Mouse (Mus musculus): ENCODE data around the gene Gm45261. TPM values are rescaled to one million over a fixed set of nuclear protein-coding genes. Genes with fewer than 3 reads are reported as not detected.

The Gm45261 gene
- total RNA-seq (2021), result not detected
- long read RNA-seq, experiment 1, result 0 reads
- long read RNA-seq, experiment 2, result 0 reads

DNA sequence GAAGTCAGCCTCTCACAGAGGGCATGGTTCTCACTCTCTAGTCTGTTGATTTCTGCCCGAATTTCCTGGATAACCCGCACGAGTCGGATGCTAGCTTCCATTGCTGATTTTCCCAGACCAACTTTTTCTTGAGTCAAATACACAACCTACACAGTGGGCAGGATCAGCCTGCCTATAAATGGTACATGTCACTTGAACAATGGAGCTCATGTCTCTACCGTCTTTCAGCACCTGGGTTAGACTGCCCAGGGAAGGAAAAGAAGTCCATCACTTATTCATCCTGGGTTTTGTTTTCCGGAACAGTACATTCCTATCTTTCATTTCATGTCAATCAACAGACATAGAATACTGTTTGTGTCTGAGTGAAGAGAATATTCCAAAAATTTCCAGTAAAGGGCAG lies at the start of gene Gm45261:
Gene Gm45261 (minus strand): TSS at position 101 of the 400 bp plus-strand sequence.
- DNase-seq (ENCODE audit: low spot score in 2 of 2), result no peak

DNA sequence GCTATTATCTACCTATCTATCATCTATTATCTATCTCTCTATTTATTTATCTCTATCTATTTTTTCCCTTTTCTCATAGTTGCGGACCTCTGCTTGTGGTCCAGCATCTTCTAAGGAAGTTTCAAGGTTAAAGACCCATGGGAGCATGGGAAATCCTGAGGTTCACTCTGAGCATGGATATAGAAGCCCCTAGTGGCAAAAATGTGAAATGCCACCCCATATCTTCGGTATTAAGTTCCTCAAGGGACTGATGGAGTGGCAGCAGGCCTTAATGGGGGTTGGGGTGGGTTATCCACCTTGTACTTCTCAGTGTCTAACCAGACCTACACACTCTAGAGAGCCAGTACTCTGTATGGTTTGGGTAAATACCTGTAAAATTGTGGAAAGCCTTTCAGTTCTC lies 43.5 kb upstream of the Gm45261 start:
- no peak for DNase-seq (ENCODE audit: low spot score in 2 of 2)

DNA sequence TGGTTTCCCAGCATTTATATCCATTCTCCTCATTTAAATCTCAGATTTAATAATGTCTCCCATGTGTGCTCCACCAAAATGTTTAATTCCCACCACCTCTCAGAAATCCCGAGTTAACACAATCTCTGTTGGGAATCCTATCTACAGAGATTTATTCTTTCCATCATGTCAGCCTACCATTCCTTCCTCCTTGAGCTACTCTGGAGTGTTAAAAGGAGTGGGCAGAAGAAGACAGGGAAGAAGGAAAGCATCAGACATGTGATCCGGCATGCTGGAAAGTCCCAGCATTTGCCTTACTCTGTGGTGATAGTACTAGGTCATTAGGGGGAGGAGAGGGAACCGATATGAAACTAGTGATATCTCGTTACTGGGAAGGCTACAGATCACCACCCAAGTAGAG lies 42.8 kb upstream of the Gm45261 start:
- DNase-seq (ENCODE audit: low spot score in 2 of 2), result no peak

DNA sequence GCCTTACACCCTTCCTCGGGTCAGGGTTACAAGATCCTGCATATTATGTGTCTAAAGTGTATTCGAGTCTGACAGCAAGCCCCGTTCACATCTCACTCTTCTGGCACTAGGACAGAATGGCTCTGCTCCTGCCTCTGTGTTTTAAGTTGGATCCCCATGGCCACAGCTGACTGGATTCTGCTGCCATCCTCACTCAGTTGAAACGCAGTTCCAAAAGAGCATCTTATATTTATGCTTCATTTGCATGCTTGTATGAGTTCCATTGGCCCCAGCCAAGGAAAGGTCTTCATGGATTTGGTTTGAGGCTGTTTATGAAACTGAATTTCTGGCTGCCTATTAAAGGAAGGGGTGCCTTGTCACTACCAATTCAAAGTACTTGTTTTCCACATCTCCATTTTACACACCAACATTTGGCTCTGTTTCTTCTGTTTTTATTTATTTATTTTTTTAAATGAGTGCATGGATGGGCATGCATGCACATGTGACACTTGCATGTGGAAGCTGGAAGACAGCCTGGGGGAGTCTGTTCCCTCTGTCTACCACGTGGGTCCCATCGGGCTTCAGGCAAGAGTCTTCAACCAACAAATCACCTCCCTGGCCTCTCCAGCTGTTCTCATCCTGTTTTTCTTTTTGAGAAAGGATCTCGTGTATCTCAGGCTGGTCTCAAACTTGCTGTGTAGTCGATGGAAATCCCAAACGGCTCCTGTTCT lies 41.4 kb upstream of the Gm45261 start:
- DNase-seq (ENCODE audit: low spot score in 2 of 2), result no peak

DNA sequence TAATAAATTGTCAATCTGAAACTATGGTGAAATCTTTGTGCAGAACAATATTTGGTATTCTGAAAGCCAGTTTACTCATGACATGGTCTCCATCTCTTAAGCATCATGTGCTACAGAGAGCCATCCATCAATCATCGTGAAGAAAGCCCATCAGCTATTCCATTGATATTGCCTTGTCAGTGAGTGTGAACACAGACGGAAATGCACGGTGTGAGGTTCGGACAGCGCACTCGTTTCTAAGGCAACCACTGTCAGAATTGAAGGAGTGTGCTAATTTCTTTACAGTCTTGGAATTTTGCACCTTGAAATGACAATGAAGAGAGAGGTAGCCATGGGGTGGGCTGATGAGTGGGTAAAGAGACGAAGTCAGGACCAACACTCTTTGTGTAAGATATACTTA lies 38.0 kb upstream of the Gm45261 start:
- no peak for DNase-seq (ENCODE audit: low spot score in 2 of 2)

DNA sequence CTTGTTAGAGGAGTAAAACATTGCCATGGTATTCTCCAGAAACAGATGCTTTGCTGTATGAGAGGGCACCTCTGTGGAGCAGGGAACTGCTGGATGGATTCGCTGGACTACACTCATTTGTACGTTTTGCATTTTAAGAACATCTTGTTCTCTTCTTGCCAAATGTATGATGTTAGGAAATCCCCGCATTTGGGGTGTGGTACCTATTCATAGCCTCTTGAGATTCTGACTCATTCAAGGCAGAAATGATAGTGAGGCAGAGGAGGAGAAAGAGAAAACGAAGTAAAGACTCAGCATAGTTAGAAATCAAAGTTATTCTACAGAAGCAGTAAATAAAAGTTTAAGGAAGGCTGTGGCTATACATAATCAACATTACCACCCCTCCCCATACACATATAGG lies 35.1 kb upstream of the Gm45261 start:
- DNase-seq (ENCODE audit: low spot score in 2 of 2), result no peak

DNA sequence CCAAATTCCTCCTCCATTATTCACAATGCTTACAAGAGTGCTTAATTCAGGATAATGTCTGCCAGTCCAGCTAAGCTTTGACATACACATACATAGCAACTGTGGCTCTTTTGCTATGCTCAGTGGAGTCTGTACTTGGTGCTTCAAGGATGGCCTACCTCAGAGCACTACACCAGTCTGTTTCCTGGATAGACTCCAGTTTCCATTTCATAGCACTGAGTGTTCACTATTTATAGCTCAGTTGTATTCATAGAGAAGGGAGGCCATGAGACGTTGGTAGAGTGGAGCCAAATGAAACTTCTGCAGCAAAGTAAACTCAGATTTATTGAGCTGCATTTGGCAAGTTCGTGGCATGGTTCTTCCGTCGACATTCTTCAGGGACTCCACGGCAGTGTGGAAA lies 22.2 kb upstream of the Gm45261 start:
- no peak for DNase-seq (ENCODE audit: low spot score in 2 of 2)

DNA sequence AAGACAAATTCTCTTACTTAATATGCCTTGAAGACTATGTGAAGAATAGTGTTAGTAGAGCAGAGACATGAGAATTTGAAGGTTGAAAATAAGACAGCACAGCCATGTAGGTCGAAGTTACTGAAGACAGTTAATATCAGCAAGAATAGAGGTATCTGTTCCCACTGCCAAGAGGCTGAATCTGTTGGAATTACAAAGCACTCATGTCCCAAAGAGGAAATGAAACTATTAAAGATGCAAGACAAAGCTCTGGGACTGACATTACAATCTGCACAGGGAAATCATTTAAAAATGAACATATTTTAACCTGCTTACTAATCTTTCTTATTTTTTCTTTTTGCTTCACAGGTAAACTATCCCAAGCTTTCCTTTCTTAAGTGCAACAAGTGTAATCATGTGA lies 13.7 kb upstream of the Gm45261 start:
- no peak for DNase-seq (ENCODE audit: low spot score in 2 of 2)

DNA sequence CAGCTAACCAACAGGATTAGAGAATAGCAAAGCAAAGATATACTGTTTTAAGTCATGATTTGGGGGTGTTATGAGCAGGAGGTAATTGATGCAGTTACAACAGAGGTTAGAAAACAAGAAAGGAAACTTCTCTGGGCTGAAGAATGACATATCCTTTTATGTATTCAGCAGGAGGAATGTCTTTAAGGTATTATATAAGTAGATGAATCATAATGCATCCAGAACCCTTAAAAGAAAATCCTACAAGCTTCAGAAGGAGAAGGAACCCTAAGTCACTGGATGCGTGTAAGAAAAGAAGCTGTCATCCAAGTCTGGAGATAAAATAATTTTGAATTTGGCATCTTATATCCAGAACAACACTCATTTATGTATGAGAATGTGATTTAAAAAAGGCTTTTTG lies 11.1 kb upstream of the Gm45261 start:
- no peak for DNase-seq (ENCODE audit: low spot score in 2 of 2)

DNA sequence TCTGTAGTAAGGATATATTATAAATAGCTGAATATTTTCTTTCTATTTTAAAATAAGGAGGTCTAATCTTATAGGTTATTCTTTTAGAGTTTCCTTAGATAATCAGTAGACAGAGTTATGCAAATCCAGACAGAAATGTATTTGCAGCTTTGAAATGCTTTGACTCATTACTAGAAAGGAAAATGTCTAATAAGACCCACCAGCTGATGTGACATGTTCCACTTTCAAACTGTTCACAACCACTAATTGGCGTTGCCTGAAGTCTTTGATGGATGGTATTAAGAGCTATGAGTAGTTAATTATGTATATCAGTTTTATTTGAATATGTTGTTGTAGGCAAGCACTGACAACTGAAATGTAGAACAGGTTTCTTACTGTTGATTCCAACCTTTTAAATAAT lies 1.3 kb downstream of the Gm45261 start:
- no peak for DNase-seq (ENCODE audit: low spot score in 2 of 2)

DNA sequence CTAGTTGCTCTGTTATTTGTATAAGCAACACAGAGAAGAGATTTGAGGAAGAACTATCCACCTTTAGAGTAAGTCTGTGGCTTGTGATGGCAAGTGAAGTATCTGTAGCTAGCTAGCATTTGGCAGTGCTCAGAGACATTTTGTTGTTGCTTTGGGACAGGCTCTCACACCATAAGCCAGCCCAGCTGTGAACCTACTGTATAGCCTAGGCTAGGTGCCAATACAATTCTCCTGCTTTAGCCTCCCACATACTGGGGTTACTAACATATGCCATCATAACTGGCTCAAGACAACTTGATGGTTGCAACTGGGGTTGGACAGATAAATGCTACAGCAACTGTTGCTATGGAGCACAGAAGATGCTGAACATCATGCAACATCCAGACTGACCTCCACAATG lies 1.8 kb downstream of the Gm45261 start:
- DNase-seq (ENCODE audit: low spot score in 2 of 2), result no peak

DNA sequence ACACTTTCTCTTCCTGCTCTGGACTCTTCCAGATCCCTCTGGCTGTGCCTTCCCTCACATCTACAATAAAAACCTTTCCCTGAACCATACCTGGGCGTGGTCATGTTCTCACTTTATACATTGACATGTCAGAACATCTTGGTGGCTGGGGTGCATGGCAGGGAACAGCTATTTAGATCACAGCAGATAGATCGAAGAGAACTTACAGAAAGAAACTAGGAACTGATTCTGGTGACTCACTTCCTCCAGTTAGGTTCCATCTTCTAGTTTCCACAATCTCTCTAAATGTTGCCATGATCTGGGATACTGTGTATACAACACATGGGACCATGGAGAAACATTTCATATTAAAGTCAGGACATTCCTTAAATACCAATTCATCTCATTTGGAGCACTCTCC lies 7.3 kb downstream of the Gm45261 start:
- no peak for DNase-seq (ENCODE audit: low spot score in 2 of 2)

DNA sequence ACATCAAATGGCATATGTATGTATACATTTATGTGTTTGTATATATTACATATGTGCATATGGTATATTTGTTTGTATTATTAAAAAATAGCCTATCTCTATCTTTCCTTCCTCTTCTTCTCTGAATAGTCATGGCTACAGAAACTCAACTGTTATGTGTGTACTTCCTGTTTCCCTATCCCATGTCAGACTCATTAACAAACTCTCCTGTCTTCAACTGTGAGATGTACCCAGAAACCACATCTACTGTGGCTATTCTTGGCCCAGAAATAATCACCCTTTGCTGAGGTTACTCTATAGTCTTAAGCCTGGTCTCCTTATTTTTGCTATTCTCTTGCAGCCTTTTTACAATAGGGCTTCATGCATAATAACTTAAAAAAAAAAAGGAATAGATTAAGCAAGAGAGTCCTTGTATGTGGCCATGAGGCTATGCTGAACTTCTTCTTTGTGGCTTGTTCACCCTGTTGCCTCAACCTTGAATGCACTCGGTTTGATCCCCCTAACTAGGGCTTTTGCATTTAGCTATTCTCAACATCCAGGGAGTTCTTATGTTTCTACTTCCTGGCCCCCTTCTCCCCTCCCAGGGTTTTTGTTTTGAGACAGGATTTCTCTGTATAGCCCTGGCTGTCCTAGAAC lies 9.2 kb downstream of the Gm45261 start:
- no peak for DNase-seq (ENCODE audit: low spot score in 2 of 2)

DNA sequence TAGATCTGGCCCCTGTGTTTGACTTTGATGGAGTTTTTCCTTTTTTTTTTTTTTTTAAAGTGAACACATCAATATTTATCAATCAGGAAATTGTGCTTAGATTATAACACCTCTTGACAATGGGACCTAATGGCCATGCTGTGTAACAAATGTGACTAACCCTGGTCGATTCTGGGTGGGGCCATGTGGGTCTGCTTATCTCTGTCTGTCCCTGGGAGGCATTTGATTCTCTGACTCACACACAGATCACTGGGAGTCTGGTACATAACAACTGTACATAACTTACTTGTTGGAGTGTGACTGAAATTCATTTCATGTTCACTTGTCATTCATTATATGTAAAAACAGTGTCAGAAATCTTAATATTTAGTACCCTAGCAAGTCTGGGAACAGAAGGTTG lies 13.7 kb downstream of the Gm45261 start:
- no peak for DNase-seq (ENCODE audit: low spot score in 2 of 2)

DNA sequence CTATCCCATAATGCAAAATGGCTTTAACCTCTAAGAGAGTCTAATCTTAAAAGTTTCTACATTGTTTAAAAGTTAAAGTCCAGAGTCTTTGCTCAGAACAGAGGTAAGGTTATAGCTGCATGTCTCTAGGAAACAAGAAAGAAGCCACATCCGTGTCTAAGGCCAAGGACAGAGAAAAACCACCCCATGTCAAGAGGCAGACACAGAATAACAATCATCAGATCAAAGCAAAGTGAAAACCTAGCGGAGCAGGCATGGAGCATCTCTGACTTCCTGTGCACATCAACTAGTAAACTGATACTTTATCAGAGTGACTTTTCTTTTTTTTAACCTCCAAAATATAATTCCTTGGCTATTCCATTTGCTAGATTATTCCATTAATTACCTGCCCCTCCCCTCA lies 20.3 kb downstream of the Gm45261 start:
- no peak for DNase-seq (ENCODE audit: low spot score in 2 of 2)

DNA sequence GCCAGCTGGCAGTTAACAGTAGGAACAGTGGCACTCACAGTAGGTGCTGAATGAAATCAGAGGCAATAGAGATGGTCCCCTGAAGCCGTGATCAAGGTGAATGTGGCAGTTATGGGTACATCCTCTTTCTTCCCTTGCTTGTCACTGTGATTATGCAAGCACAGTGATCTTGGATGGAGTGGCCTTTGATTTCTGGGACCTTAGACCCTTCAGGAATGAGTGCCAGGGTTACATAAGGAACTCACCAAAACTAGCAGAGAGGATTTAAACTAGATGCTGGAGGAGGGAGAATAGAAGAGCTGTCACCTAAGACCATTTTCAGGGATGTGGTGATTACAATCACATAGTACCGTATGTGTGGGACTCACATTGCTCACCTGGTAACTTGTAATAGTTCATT lies 22.7 kb downstream of the Gm45261 start:
- no peak for DNase-seq (ENCODE audit: low spot score in 2 of 2)

DNA sequence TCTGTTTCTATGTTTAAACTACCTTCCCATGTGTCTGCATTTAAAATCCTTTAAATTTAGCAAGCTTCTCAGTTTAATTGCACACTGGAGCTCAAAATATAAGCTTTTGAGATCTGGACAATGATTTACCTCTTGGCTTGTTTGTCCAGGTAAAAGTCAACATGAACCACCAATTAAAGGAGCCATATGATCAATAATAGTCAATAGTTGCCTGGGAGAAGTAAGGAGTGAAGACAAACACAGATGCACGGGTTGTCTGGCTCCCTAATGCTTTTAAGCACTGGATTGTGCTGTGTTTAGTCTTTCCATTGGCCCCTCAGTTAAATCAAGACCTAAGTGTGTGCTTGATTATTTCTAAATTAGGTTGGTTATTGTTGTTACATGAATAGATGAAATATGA lies 33.3 kb downstream of the Gm45261 start:
- DNase-seq (ENCODE audit: low spot score in 2 of 2), result no peak

DNA sequence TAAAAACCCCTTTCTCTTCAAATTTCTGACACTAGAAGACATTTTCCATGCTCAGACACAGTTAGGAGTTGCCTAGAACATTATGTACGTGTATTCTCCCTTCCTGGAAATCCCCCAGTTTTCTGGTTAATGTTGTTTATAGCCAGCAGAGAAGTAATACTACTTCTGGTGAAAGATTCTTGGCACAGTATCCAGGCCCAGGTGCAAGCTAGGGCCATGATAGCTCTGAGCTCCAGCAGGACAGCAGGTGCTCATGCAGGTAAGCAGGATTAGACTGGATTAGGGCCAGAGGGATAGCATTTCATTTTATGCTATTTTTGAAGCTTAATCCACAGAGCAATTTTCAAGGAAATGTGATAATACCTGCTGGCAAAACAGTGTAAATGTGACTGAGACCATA lies 33.8 kb downstream of the Gm45261 start:
- no peak for DNase-seq (ENCODE audit: low spot score in 2 of 2)

DNA sequence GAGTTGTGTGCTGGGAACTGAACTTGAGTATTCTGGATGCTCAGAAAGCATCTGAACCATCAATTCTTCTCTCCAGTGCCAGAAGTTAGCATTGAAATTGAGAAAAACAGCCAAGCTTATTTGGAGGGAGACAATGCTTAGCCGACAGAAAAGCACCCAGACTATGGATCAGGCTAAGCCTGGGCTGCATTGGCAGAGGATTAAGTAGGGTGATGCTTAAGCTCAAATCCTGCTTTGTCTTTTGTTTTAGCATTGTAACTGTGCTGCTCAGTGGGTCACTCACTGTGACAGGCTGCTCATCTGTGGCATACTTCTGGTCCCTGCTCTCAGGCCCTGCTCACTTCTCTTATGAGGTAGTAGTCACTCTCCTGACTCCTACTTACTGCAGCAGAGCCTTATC lies 36.6 kb downstream of the Gm45261 start:
- no peak for DNase-seq (ENCODE audit: low spot score in 2 of 2)

DNA sequence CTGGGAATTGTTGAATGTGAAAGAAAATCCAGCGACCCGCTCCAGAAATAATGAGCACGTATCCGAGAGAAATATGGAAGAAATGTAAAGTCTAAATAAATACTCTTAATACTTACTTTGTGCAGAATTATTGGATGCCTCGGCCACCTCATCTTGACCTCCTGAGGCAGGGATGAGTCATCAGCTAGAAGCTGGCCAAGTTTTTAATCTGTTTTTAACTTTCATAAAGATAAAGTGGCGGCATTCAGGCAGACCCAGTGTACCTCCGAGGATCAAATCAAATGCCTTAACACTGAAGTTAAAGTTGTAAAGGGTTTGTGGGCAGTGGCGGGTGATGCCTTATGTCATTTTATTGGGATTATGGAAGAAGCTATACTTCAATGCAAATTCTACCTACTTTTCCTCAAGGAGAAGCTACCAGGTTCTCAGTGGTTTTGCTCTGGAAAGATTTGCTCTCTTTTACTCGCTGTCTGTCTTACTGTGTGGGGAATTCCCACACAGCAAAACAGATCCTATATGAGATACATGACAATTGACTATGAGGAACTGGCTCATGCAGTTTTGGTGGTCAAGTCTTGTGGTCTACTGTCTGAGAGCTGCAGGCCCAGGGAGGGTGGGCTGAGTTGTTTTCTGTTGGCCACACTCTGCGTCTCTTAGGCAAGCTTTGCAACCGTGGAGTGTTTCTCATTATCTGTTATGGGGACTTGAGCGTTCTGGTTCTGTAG lies 42.8 kb downstream of the Gm45261 start:
- DNase-seq (ENCODE audit: low spot score in 2 of 2), result no peak

DNA sequence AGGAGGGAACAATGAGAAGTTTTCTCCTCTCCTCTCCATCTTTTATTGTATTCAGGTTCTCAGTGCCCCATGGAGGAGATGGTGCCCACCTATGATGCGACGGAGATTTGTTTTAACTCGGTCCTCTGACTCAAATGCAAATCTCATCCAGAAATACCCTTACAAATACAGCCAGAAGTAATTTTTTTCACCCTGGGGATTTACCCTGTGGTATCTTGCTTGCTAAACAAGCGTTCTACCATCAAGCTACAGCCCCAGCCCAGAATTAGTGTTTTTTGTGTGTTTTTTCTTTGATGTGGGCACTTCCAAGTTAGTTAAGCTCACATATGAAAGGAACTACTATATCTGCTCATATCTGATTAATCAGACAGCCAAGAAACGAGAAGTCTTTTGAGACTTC lies 44.9 kb downstream of the Gm45261 start:
- no peak for DNase-seq (ENCODE audit: low spot score in 2 of 2)

DNA sequence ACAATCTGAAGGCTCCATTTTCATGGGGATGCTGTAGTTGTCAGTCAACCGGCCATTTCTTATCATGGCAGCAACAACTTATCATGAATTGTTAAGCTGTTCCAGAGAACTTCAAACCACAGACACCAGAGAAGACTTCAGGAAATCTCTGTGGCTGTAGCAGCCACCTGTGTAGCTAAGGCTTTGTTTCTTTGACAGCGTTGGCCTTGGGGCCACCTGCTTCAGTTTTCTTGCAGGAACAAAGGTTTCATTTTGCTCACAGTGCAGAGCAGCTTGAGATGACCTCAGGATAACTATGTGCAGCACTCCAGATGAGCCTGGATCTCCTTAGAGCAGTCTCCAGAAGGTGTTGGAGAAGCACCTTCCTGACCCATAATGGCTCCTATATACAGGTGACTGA lies 48.7 kb downstream of the Gm45261 start:
- no peak for DNase-seq (ENCODE audit: low spot score in 2 of 2)
